Mouse (Mus musculus) cortical plate, adult 2 months (tissue): ENCODE measurements around the gene Rnf182.

Source experiments
- CTCF ChIP-seq: fragments of 200-500 bp; IDR thresholded peaks from 2 replicates; pipeline ENCODE4 v1.5.1; 2011; ENCODE audit warnings: mild to moderate bottlenecking, control low read depth, low read length; ENCODE audit not compliant: insufficient read depth; ENCODE audit errors: extremely low read depth
- POLR2A ChIP-seq: fragments of 200-500 bp; IDR thresholded peaks from 2 replicates; pipeline ENCODE4 v1.6.1; 2011; ENCODE audit warnings: mild to moderate bottlenecking, low read length, control low read depth; ENCODE audit not compliant: insufficient read depth; ENCODE audit errors: extremely low read depth

DNA sequence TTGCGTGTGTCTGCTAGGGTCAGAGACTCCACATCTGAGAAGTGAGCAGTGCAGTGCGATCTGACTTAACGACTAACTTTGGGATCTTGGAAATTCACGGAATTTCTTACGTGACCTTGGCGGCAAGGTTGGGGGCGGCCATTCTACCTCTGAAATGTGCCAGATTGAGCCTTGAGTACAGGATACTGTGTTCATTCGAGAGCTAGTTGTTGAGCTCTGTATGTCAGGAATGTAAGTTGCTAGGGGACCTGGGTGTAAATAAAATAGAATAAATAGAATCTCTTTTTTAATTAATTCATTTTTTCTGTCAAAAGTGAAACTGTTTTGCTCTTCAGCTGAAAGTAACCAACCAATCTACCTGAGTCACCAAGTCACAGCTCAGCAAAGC lies 22.8 kb upstream of the Rnf182 start:
- TF ChIP-seq CTCF (no peak), POLR2A (no peak)
